Mouse (Mus musculus) layer of hippocampus, adult 2 months (tissue): Measurements from ENCODE around the gene Ccr1. TPM values are rescaled to one million over a fixed set of nuclear protein-coding genes. Genes with fewer than 3 reads are reported as not detected.
"Not testable (repeated sequence)": the region's sequence is repeated elsewhere in the genome, so short reads cannot be mapped to it uniquely, and the experiment has no call there.

Experiments used
- DNase-seq, 2 experiments: peaks; one replicate each; pipeline ENCODE4 v3.0.0; 2022; ENCODE audit warnings: low spot score in 2 of 2
- H3K27ac ChIP-seq: fragments of 200-600 bp; 2 replicates; pipeline ENCODE4 v1.8.1; 2022
- H3K4me3 ChIP-seq: fragments of 200-600 bp; 2 replicates; pipeline ENCODE4 v1.8.1; 2022; ENCODE audit warnings: mild to moderate bottlenecking
- CTCF ChIP-seq: fragments of 200-600 bp; conservative IDR thresholded peaks from 2 replicates; pipeline ENCODE4 v1.8.1; 2022; ENCODE audit warnings: antibody characterized with exemption, mild to moderate bottlenecking, moderate library complexity
- total RNA-seq, 2 experiments: library from RNA; stranded (reverse); gene quantifications; 2 replicates each; pipeline ENCODE4 v1.2.3; 2021

The Ccr1 gene
- total RNA-seq, 2 experiments from 2014 or later: 0.46 TPM; not detected in 1

DNA sequence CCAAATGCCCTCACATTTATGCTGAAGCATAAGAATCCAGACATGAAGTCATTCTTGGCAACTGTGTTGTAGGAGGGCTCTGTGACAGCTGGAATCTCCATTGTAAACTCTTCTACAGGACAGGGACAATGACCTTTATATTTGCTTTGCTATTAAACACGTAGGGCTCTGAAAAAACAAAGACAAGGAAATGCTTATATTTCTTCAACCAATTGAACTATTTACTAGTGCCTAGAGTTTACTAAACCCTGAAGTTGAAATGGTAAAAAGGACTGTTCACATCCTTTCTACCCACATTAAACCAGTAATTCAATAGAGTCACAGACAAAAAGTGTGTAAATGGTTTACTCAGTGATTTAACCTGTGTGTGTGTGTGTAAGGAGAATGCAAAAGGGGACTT is 9.8 kb upstream of the Ccr1 start, which contains the start of gene Ccr1l1:
TSS of gene Ccr1l1 (minus strand) at position 101 of the 400 bp plus-strand sequence.
- no peak for DNase-seq
- Histone ChIP-seq H3K4me3 (no peak within 1 kb of the TSS), H3K27ac (no peak within 1 kb of the TSS)
- no peak for TF ChIP-seq CTCF

DNA sequence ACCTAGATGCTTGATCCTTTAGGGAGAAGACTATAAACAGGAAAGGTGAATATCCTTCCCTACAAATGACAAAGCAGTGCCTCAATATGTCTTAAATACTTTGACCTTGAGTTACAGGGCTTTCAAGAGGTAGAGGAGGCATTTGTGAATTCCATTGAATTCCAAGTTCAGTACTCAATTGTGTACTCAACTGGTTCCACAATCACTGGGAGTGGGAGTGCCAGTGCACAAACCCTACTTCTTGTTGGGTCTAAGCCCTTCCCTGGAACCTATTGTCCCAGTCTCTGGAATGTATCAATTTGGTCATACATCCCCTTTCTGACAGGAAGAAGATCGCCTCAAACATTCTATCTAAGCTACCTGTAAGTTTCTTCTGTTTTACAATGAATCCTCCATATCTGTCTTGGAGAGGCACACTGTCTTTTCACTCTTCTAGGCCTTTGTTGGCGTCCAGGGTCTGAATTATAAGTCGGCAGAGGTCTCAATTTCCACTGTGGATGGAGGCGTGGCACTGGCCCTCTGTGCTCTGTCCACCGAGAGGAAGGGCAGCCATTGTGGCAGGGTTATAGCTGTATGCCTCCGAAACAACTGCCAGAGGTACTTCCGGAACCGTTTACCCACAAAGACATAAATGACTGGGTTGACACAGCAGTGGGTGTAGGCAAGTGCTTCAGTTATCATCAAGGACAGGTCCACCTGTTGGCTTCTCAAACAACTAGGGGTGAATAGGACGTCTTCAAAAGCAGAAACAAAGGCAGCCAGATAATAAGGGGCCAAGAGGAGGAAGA is 8.6 kb upstream of the Ccr1 start:
- DNase-seq: no peak
- no peak overlapping the region for H3K27ac ChIP-seq
- TF ChIP-seq CTCF: no peak
- H3K4me3 ChIP-seq: no peak overlapping the region

DNA sequence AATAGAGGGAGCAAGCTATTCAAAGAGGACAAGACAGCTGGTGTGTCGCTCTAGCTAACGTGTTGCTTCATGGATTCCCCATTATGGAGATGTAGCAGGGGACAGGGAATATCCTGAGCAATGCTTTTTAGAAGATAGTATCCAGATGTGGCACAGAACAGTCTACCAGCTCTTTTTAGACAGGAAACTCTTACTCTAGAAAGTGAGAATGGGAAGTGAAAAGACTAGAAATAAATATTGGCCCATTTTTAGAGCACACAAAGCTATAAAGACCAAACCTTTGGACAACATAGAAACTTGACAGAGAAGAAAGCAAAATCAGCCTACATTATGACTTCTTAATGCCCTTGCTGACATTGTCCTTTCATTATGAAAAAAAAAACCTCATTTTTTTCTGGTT is 7.1 kb upstream of the Ccr1 start:
- DNase-seq: no peak
- H3K4me3 ChIP-seq: no peak overlapping the region
- H3K27ac ChIP-seq: no peak overlapping the region
- no peak for TF ChIP-seq CTCF

DNA sequence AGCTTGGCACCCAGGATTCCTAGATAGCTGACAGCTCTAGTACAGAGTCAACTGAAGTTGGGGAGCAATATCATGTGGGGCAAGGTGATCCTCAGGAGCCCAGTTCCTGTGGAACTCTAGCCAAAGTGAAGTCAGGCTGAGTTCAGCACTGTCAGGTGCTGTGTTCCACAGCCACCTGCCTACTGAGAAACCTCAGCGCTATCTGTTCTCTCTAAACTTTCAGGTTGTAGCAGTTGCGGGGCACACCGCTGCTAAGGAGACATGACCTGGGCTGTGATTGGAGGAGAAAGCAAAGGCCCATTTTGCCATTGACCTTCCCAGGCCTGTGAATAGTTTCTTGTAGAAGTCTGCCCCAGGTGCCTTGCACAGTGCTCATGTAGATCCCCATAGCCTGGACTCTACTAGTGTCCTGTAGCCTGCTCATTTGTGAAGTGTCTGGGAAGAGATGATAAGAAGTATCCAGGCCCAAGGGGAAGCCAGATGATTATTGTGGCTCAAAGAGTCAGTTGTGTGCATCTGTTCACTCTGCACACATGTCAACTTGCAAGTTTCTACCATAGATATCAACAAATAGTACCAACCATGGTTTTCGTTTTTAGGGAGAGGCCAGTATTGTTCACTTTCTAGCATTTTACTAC is 1.5 kb downstream of the Ccr1 start:
- H3K4me3 ChIP-seq, H3K27ac ChIP-seq, DNase-seq: not testable (repeated sequence)

DNA sequence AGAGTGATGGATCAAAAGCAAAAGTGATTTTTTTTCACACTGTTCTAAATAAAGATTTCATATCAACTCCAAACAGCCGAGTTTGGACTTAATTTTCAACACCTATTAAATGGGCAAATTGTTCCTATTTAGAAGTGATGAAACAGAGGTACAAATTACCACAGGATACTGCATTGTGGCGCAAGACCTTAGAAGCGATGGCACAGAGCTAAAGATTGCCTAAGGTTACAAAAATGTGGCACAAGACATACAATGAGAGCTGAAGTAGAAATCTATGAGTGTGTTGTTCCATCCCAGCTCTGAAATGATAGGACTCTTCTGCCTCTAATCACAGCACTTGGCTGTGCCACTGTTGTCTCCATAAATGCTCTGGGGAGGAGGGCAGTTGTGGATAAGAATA is 3.7 kb downstream of the Ccr1 start:
- no peak overlapping the region for H3K4me3 ChIP-seq
- no peak overlapping the region for H3K27ac ChIP-seq
- no peak for DNase-seq
- no peak for TF ChIP-seq CTCF

DNA sequence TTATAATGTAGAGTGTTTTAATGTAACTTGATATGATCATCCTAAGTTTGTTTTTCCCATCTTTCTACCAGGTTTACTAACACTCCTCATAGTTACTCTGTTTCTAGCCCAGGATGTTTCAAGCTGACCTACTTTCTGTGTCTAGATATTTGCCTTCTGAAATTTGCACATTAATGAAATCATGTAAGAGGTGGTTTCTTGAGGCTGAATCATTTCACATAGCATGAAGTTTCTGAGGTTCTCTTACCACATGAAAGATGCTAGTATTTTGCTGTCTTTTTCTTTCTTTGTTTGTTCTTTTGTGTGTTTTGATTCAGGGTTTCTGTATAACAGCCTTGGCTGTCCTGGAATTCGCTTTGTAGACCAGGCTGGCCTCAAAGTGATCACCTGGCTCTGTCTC is 8.3 kb downstream of the Ccr1 start:
- no peak for DNase-seq
- Histone ChIP-seq H3K4me3 (no peak overlapping the region), H3K27ac (no peak overlapping the region)
- no peak for TF ChIP-seq CTCF

DNA sequence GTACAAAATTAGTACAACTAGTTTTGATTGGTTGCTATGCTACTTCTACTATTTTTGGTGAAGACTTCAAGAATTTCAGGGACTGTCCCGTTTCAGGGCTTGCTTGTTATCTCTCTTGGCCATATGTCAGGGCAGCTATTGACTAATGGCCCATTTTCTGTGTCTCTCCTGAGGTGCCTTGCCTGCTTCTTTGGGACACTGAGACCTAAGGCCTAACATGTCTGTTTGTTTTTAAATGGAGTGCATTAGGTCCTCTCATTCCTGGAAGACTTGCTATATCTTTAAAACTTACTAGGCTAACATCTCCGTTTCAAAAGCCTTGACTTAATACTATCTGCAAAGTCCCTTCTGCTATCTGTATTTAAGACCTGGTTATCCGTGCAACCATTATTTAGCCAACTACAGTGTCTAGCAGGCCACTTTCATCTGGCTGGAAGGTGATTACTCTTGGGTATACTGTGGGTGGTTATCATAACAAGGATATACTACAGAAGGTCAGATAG is 10.5 kb downstream of the Ccr1 start:
- Histone ChIP-seq H3K4me3 (no peak overlapping the region), H3K27ac (no peak overlapping the region)
- no peak for TF ChIP-seq CTCF
- DNase-seq: no peak

DNA sequence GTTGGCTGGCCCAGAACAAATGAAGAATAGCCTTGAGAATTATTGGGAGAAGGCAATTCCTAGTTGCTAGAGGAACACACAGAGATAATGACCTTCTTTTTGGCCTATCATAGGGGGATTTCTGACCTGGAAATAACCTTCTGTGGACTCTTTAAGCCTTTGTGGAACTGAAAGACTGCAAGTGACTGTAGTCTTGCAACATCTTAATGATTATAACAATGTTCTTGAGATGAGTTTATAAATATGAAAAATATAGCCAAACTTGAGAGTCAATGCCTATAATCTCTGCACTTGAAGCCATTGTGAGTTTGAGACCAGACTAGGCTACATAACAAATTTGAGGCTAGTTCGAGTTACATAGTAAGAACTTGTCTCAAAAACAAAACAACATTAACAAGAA is 11.6 kb downstream of the Ccr1 start:
- no peak for DNase-seq
- Histone ChIP-seq H3K27ac (no peak overlapping the region), H3K4me3 (no peak overlapping the region)
- no peak for TF ChIP-seq CTCF

DNA sequence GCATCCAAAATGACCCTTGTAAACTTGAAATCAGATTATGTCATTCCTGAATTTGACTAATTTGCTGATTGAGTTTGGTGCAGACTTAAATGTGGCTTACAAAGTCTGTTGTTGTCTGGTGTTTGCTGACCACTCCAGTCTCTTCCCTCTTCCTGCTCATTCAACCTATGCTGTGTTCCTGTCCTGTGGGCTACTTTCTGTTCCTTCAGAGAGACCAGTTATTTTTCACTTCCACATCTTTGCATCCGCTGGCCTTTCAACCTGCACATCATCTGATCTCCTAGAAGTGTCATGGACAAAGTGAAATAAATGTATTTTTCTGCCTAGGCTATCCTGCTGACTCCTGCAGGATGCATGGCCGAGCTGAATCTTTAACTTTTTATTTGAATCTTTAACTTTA is 14.9 kb downstream of the Ccr1 start:
- DNase-seq: no peak
- peak overlapping the region; percentile 39; the same call in 1 of the 2 replicates for H3K27ac ChIP-seq
- TF ChIP-seq CTCF: no peak
- H3K4me3 ChIP-seq: no peak overlapping the region

DNA sequence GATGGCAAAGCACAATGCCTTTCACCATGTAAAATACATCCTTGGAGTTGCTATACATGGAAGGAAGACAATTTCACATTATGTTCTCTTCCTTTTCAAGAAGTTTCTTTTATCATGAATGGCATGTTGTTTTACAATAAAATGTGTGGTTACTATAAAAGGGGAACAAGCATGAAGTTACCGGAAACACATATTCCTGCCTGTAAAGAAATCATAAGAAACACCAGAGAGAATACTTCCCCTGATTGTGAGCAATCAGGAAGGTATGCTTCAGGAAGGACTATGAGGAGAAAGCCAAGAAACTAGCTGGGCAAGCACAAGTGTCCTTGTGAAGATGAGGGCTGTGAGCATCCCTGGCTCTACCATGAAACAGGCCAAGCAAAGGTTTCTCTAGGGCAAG is 17.3 kb downstream of the Ccr1 start:
- DNase-seq: no peak
- H3K27ac ChIP-seq: no peak overlapping the region
- H3K4me3 ChIP-seq: no peak overlapping the region
- TF ChIP-seq CTCF: no peak

DNA sequence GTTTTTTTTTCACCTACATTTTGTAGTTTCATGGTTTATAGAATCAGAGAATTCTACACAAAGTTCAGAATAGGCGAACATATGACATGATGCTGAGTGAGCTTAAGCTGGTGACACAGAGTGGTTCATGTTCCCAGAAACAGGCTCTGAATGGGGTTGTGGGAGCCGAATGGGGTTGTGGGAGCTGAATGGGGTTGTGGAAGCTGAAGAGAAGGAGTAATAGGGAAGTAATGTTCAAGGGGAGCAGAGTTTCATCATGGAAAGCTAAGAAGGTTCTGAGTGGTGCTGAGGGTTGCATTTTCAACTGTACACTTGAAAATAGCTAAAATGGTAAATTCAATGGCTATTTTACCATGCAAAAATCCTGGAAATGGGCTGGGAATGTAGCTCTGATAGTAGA is 19.1 kb downstream of the Ccr1 start:
- Histone ChIP-seq H3K4me3 (no peak overlapping the region), H3K27ac (0 out of 2 replicates have a peak overlapping the region, but pooled peaks have one; percentile 0)
- no peak for TF ChIP-seq CTCF
- no peak for DNase-seq

DNA sequence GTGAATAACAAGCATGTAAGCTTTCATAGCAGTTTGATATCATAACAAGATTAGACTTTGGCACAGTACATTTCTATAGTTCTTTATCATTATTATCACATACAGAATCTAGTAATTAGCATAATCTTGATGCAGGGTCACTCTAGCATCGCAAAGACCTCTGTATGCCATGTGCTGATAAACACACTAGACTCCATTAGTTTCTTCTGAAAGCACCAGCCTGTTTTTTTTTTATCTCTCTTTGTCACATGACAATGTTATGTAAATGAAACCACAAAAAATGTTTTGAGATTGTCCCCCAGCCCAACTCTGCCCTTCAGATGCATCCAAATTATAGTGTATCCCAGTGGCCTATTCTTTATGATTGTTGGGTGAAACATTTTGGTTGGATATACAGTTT is 20.7 kb downstream of the Ccr1 start:
- no peak for TF ChIP-seq CTCF
- Histone ChIP-seq H3K4me3 (no peak overlapping the region), H3K27ac (no peak overlapping the region)
- DNase-seq: no peak

DNA sequence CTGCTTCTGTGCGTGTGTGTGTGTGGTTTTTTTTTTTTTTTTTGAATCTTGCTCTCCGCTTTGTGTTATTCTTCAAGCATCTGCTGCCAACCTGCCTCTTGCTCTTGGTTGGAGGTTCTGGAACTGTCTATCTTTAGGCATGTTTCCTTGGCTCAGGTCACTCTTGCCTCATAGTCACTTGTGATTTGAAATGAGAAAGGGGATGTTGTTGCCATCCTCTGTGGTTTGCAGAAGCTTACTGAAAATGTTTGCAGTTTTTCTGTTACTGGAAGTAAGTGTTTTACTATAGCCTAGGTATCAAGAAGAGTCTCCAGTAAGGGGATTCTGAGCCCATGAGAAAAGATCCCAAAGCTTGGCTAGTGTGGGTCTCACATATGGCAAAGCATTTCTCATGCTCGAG is 26.5 kb downstream of the Ccr1 start:
- Histone ChIP-seq H3K4me3 (no peak overlapping the region), H3K27ac (peak overlapping the region; percentile 61; the same call in 1 of the 2 replicates)
- DNase-seq: no peak
- TF ChIP-seq CTCF: no peak

DNA sequence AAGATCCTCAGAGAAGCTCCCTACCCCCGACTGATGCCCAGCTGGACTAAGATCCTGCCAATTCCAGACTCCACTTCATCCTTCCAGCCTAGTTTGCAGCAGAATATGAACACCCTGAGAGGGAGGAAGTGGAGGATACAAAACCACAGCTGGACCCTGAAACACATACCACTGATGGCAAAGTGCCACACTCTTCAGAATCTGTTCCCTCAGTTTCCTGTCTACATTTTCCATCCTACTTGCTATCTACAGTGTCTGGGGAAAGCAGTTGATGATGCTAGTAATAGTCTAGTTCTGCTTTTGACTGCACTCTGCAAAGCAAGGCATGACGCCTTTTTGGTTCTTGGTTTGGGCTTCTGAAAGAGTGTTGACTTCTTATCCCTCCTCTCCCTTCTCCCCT is 27.2 kb downstream of the Ccr1 start:
- DNase-seq: no peak
- TF ChIP-seq CTCF: no peak
- H3K4me3 ChIP-seq: no peak overlapping the region
- H3K27ac ChIP-seq: peak overlapping the region; percentile 39; the same call in 1 of the 2 replicates
